Mouse (Mus musculus): Measurements from ENCODE around the gene Sgtb.

- TF ChIP-seq CTCF (IDR thresholded peaks at IDR 0.05; ENCODE audit: extremely low read depth, insufficient read depth, insufficient read length, insufficient replicate concordance) (no peak), POLR2A (IDR thresholded peaks at IDR 0.05; ENCODE audit: low read depth, low read length) (no peak)
These were observed 45.6 kb downstream of the Sgtb start for GRCm38 (mm10) chr13:104155106-104155505.
